Mouse (Mus musculus): ENCODE measurements around the gene Enkd1. TPM values are rescaled to one million over a fixed set of nuclear protein-coding genes. Genes with fewer than 3 reads are reported as not detected.

Gene Enkd1
- polyA plus RNA-seq, 1 experiment from 2014 or later: 31.2 TPM

- peak; percentile 26; the same call in 1 of the 2 replicates for ATAC-seq (replicated peaks; ENCODE audit: insufficient number of reproducible peaks, low FRiP score, low TSS enrichment, low read depth)
- Histone ChIP-seq H3K4me2 (ENCODE audit: low read depth, low read length) (no peak within 1 kb of the TSS), H3K9me3 (replicated peaks; ENCODE audit: control insufficient read depth, low read length) (no peaks in the 10 kb centered on the region), H3K9ac (replicated peaks; ENCODE audit: low read length) (no peak within 1 kb of the TSS), H3K36me3 (replicated peaks; ENCODE audit: control insufficient read depth, insufficient read depth, low read depth, low read length) (peaks cover 7% of the 10 kb centered on the region; the same call in 1 of the 2 replicates), H3K4me3 (ENCODE audit: low read depth, low read length) (no peak within 1 kb of the TSS), H3K27me3 (ENCODE audit: control insufficient read depth, insufficient read depth, low read length) (no peaks in the 10 kb centered on the region), H3K4me1 (ENCODE audit: control insufficient read depth, insufficient read depth, low read length) (no peaks in the 10 kb centered on the region; the same call in 1 of the 2 replicates), H3K27ac (replicated peaks; ENCODE audit: low read depth, low read length) (no peak within 1 kb of the TSS)
- peak; percentile 35 for DNase-seq (ENCODE audit: low spot score)
- 7% methylated on average over 26 of the region's 26 CpGs for WGBS
These were observed 22.2 kb downstream of the Enkd1 start, which contains the start of gene Carmil2 for GRCm38 (mm10) chr8:105685796-105686308. Gene Carmil2, plus strand, starts transcription at chr8:105686274.

- WGBS: 81% methylated on average over 7 of the region's 7 CpGs
- ATAC-seq (replicated peaks; ENCODE audit: insufficient number of reproducible peaks, low FRiP score, low TSS enrichment, low read depth): no peak
- no peak overlapping the region for H3K27ac ChIP-seq (replicated peaks; ENCODE audit: low read depth, low read length)
These were observed 22.7 kb downstream of the Enkd1 start for GRCm38 (mm10) chr8:105685325-105685724.

GRCm38 (mm10) chr8:105677891-105678290 is 30.1 kb downstream of the Enkd1 start:
- Histone ChIP-seq H3K4me2 (ENCODE audit: low read depth, low read length) (no peak overlapping the region), H3K27me3 (ENCODE audit: control insufficient read depth, insufficient read depth, low read length) (no peaks in the 10 kb centered on the region), H3K9ac (replicated peaks; ENCODE audit: low read length) (no peak overlapping the region), H3K9me3 (replicated peaks; ENCODE audit: control insufficient read depth, low read length) (no peaks in the 10 kb centered on the region), H3K27ac (replicated peaks; ENCODE audit: low read depth, low read length) (no peak overlapping the region), H3K36me3 (replicated peaks; ENCODE audit: control insufficient read depth, insufficient read depth, low read depth, low read length) (peaks cover 14% of the 10 kb centered on the region), H3K4me3 (ENCODE audit: low read depth, low read length) (no peak overlapping the region), H3K4me1 (ENCODE audit: control insufficient read depth, insufficient read depth, low read length) (no peaks in the 10 kb centered on the region)
- WGBS: 83% methylated on average over 1 of the region's 1 CpGs
- DNase-seq (ENCODE audit: low spot score) (no peak), ATAC-seq (replicated peaks; ENCODE audit: insufficient number of reproducible peaks, low FRiP score, low TSS enrichment, low read depth) (no peak)

More at GRCm38 (mm10) chr8:105685325-105685724, 22.7 kb downstream of the Enkd1 start:
- no peak overlapping the region for H3K4me3 ChIP-seq (ENCODE audit: low read depth, low read length)
- H3K4me2 ChIP-seq (ENCODE audit: low read depth, low read length): no peak overlapping the region
- peaks cover 7% of the 10 kb centered on the region; the same call in 1 of the 2 replicates for H3K36me3 ChIP-seq (replicated peaks; ENCODE audit: control insufficient read depth, insufficient read depth, low read depth, low read length)
- no peaks in the 10 kb centered on the region for H3K9me3 ChIP-seq (replicated peaks; ENCODE audit: control insufficient read depth, low read length)
- no peaks in the 10 kb centered on the region for H3K27me3 ChIP-seq (ENCODE audit: control insufficient read depth, insufficient read depth, low read length)
- no peaks in the 10 kb centered on the region; the same call in 1 of the 2 replicates for H3K4me1 ChIP-seq (ENCODE audit: control insufficient read depth, insufficient read depth, low read length)
- no peak for DNase-seq (ENCODE audit: low spot score)
- H3K9ac ChIP-seq (replicated peaks; ENCODE audit: low read length): no peak overlapping the region

- Histone ChIP-seq H3K9ac (replicated peaks; ENCODE audit: low read length) (no peak overlapping the region), H3K36me3 (replicated peaks; ENCODE audit: control insufficient read depth, insufficient read depth, low read depth, low read length) (peaks cover 3% of the 10 kb centered on the region; the same call in 1 of the 2 replicates), H3K27ac (replicated peaks; ENCODE audit: low read depth, low read length) (no peak overlapping the region), H3K4me2 (ENCODE audit: low read depth, low read length) (no peak overlapping the region), H3K27me3 (ENCODE audit: control insufficient read depth, insufficient read depth, low read length) (no peaks in the 10 kb centered on the region), H3K4me1 (ENCODE audit: control insufficient read depth, insufficient read depth, low read length) (no peaks in the 10 kb centered on the region), H3K4me3 (ENCODE audit: low read depth, low read length) (no peak overlapping the region), H3K9me3 (replicated peaks; ENCODE audit: control insufficient read depth, low read length) (no peaks in the 10 kb centered on the region)
- 75% methylated on average over 3 of the region's 3 CpGs for WGBS
- DNase-seq (ENCODE audit: low spot score) (peak; percentile 57), ATAC-seq (replicated peaks; ENCODE audit: insufficient number of reproducible peaks, low FRiP score, low TSS enrichment, low read depth) (no peak)
These were observed 46.8 kb downstream of the Enkd1 start for GRCm38 (mm10) chr8:105661167-105661566.

GRCm38 (mm10) chr8:105657641-105658040 is 50.4 kb downstream of the Enkd1 start:
- ATAC-seq (replicated peaks; ENCODE audit: insufficient number of reproducible peaks, low FRiP score, low TSS enrichment, low read depth): no peak
- no peak for DNase-seq (ENCODE audit: low spot score)
- no peak overlapping the region for H3K9ac ChIP-seq (replicated peaks; ENCODE audit: low read length)
- no peak overlapping the region for H3K27ac ChIP-seq (replicated peaks; ENCODE audit: low read depth, low read length)
- no peaks in the 10 kb centered on the region for H3K9me3 ChIP-seq (replicated peaks; ENCODE audit: control insufficient read depth, low read length)
- no peak overlapping the region for H3K4me2 ChIP-seq (ENCODE audit: low read depth, low read length)
- no peaks in the 10 kb centered on the region for H3K4me1 ChIP-seq (ENCODE audit: control insufficient read depth, insufficient read depth, low read length)
- no peaks in the 10 kb centered on the region for H3K27me3 ChIP-seq (ENCODE audit: control insufficient read depth, insufficient read depth, low read length)
- no peak overlapping the region for H3K4me3 ChIP-seq (ENCODE audit: low read depth, low read length)
- H3K36me3 ChIP-seq (replicated peaks; ENCODE audit: control insufficient read depth, insufficient read depth, low read depth, low read length): peaks cover 2% of the 10 kb centered on the region; the same call in 1 of the 2 replicates

Other genes with a start within 250 kb of the Enkd1 start
- gene Tppp3, start 236.7 kb downstream of the Enkd1 start, polyA plus RNA-seq (2014; fragmentation: Nextera tagmentation; extraction: Ambion mirVana): 49.5 and 59.1 TPM in 2 replicates
- gene Zdhhc1, start 211.3 kb downstream of the Enkd1 start, polyA plus RNA-seq (2014; fragmentation: Nextera tagmentation; extraction: Ambion mirVana): 15.0 and 17.9 TPM in 2 replicates
- 11.9 and 12.6 TPM in 2 replicates for gene Hsd11b2, start 189.5 kb downstream of the Enkd1 start, polyA plus RNA-seq (2014; fragmentation: Nextera tagmentation; extraction: Ambion mirVana)
- gene Atp6v0d1, start 142.2 kb downstream of the Enkd1 start, polyA plus RNA-seq (2014; fragmentation: Nextera tagmentation; extraction: Ambion mirVana): 89.8 and 95.5 TPM in 2 replicates
- 7.3 and 8.7 TPM in 2 replicates for gene Ripor1, start 103.0 kb downstream of the Enkd1 start, polyA plus RNA-seq (2014; fragmentation: Nextera tagmentation; extraction: Ambion mirVana)
- gene Ctcf, start 71.6 kb downstream of the Enkd1 start, polyA plus RNA-seq (2014; fragmentation: Nextera tagmentation; extraction: Ambion mirVana): 116 and 118 TPM in 2 replicates
- 1.0 and 1.7 TPM in 2 replicates for gene Agrp, start 70.8 kb downstream of the Enkd1 start, polyA plus RNA-seq (2014; fragmentation: Nextera tagmentation; extraction: Ambion mirVana)
- gene Carmil2, start 21.9 kb downstream of the Enkd1 start, polyA plus RNA-seq (2014; fragmentation: Nextera tagmentation; extraction: Ambion mirVana): 0.88 and 1.8 TPM in 2 replicates
- 53.8 and 56.5 TPM in 2 replicates for gene Acd, start 7.1 kb downstream of the Enkd1 start, polyA plus RNA-seq (2014; fragmentation: Nextera tagmentation; extraction: Ambion mirVana)
- 13.2 and 16.3 TPM in 2 replicates for gene Pard6a, start 7.1 kb downstream of the Enkd1 start, polyA plus RNA-seq (2014; fragmentation: Nextera tagmentation; extraction: Ambion mirVana)
- 0.50 TPM in 1 of 2 replicates, not detected in the other for gene 4933405L10Rik, start 555 bp downstream of the Enkd1 start, polyA plus RNA-seq (2014; fragmentation: Nextera tagmentation; extraction: Ambion mirVana)
- 24.5 and 26.6 TPM in 2 replicates for gene Gfod2, start 50.5 kb upstream of the Enkd1 start, polyA plus RNA-seq (2014; fragmentation: Nextera tagmentation; extraction: Ambion mirVana)
- 11.2 and 13.0 TPM in 2 replicates for gene Ranbp10, start 119.1 kb upstream of the Enkd1 start, polyA plus RNA-seq (2014; fragmentation: Nextera tagmentation; extraction: Ambion mirVana)
- gene Tsnaxip1, start 119.5 kb upstream of the Enkd1 start, polyA plus RNA-seq (2014; fragmentation: Nextera tagmentation; extraction: Ambion mirVana): 0.27 TPM in 1 of 2 replicates, not detected in the other
- gene Cenpt, start 145.1 kb upstream of the Enkd1 start, polyA plus RNA-seq (2014; fragmentation: Nextera tagmentation; extraction: Ambion mirVana): 50.8 and 53.1 TPM in 2 replicates
- gene Thap11, start 146.9 kb upstream of the Enkd1 start, polyA plus RNA-seq (2014; fragmentation: Nextera tagmentation; extraction: Ambion mirVana): 67.7 and 72.4 TPM in 2 replicates
- gene Nutf2, start 152.4 kb upstream of the Enkd1 start, polyA plus RNA-seq (2014; fragmentation: Nextera tagmentation; extraction: Ambion mirVana): 262 and 323 TPM in 2 replicates
- gene Edc4, start 172.7 kb upstream of the Enkd1 start, polyA plus RNA-seq (2014; fragmentation: Nextera tagmentation; extraction: Ambion mirVana): 31.8 and 35.4 TPM in 2 replicates
- gene Nrn1l, start 185.4 kb upstream of the Enkd1 start, polyA plus RNA-seq (2014; fragmentation: Nextera tagmentation; extraction: Ambion mirVana): 0.38 and 0.52 TPM in 2 replicates
- gene Pskh1, start 192.2 kb upstream of the Enkd1 start, polyA plus RNA-seq (2014; fragmentation: Nextera tagmentation; extraction: Ambion mirVana): 16.8 and 23.1 TPM in 2 replicates
- 0.58 and 0.59 TPM in 2 replicates for gene Ctrl, start 225.7 kb upstream of the Enkd1 start, polyA plus RNA-seq (2014; fragmentation: Nextera tagmentation; extraction: Ambion mirVana)
- 23.1 and 24.1 TPM in 2 replicates for gene Psmb10, start 230.2 kb upstream of the Enkd1 start, polyA plus RNA-seq (2014; fragmentation: Nextera tagmentation; extraction: Ambion mirVana)
- gene Lcat, start 235.2 kb upstream of the Enkd1 start, polyA plus RNA-seq (2014; fragmentation: Nextera tagmentation; extraction: Ambion mirVana): 0.84 and 1.1 TPM in 2 replicates